Mouse (Mus musculus) liver, embryonic 13.5 days (tissue): ENCODE data around the gene Grhl1. TPM values are rescaled to one million over a fixed set of nuclear protein-coding genes. Genes with fewer than 3 reads are reported as not detected.

Source experiments
- ATAC-seq: fragments of 200-750 bp; cut with Nextera tagmentation; 2 replicates; pipeline ENCODE4 v1.8.0; 2017; ENCODE audit warnings: low read depth, mild to moderate bottlenecking, moderate number of reproducible peaks, moderate library complexity
- DNase-seq: peaks from one replicate; pipeline ENCODE4 v3.0.0; 2022
- H3K27ac ChIP-seq: fragments of 300-500 bp; sonication (generic); 2 replicates; pipeline ENCODE4 v1.5.1; 2015; ENCODE audit warnings: moderate library complexity, mild to moderate bottlenecking, inconsistent platforms
- H3K27me3 ChIP-seq: fragments of 300-500 bp; sonication (generic); 2 replicates; pipeline ENCODE4 v1.6.1; 2015; ENCODE audit warnings: mild to moderate bottlenecking, inconsistent platforms
- H3K36me3 ChIP-seq: fragments of 300-500 bp; sonication (generic); 2 replicates; pipeline ENCODE4 v1.6.1; 2015; ENCODE audit warnings: mild to moderate bottlenecking, inconsistent platforms
- H3K4me1 ChIP-seq: fragments of 300-500 bp; sonication (generic); replicated peaks from 2 replicates; pipeline ENCODE4 v1.6.1; 2015; ENCODE audit warnings: inconsistent platforms
- H3K4me2 ChIP-seq: fragments of 300-500 bp; sonication (generic); 2 replicates; pipeline ENCODE4 v1.6.1; 2015; ENCODE audit warnings: inconsistent platforms, mild to moderate bottlenecking, moderate library complexity
- H3K4me3 ChIP-seq: fragments of 300-500 bp; sonication (generic); replicated peaks from 2 replicates; pipeline ENCODE4 v1.5.1; 2015; ENCODE audit warnings: mild to moderate bottlenecking, inconsistent platforms
- H3K9ac ChIP-seq: fragments of 300-500 bp; sonication (generic); 2 replicates; pipeline ENCODE4 v1.6.1; 2015; ENCODE audit warnings: mild to moderate bottlenecking, inconsistent platforms
- H3K9me3 ChIP-seq: fragments of 300-500 bp; sonication (generic); replicated peaks from 2 replicates; pipeline ENCODE4 v1.6.1; 2016; ENCODE audit warnings: inconsistent platforms
- WGBS: fragments of 180-500 bp; shearing (Covaris S2); methylation state at CpG from one replicate; pipeline ENCODE4 v1.1.7; 2015; ENCODE audit not compliant: insufficient replicate concordance; 5-methylcytosine and 5-hydroxymethylcytosine counted together
- polyA plus RNA-seq: library from polyadenylated mRNA; unstranded; fragments of >200 nt; fragmentation: Nextera tagmentation; extraction: Ambion mirVana; gene quantifications from 2 replicates; pipeline ENCODE4 v1.2.1, GENCODE M21; 2015

Gene Grhl1
- polyA plus RNA-seq, 1 experiment from 2014 or later, result 0.54 TPM

GRCm38 (mm10) chr12:24645901-24646300 is 73.8 kb downstream of the Grhl1 start:
- Histone ChIP-seq H3K27me3 (no peaks in the 10 kb centered on the region), H3K4me1 (peaks cover 94% of the 10 kb centered on the region), H3K9ac (peak overlapping the region; percentile 50), H3K9me3 (no peaks in the 10 kb centered on the region), H3K27ac (peak overlapping the region; percentile 92), H3K4me3 (peak overlapping the region; percentile 33), H3K36me3 (no peaks in the 10 kb centered on the region), H3K4me2 (peak overlapping the region; percentile 65)
- peak; percentile 74 for ATAC-seq
- DNase-seq, result peak; percentile 53
- 15% methylated on average over 6 of the region's 6 CpGs for WGBS

GRCm38 (mm10) chr12:24648094-24648493 is 76.0 kb downstream of the Grhl1 start:
- Histone ChIP-seq H3K9ac (peak overlapping the region; percentile 31), H3K27me3 (no peaks in the 10 kb centered on the region), H3K27ac (peak overlapping the region; percentile 91), H3K36me3 (no peaks in the 10 kb centered on the region), H3K4me3 (no peak overlapping the region), H3K4me2 (no peak overlapping the region), H3K4me1 (peaks cover 90% of the 10 kb centered on the region), H3K9me3 (no peaks in the 10 kb centered on the region)
- DNase-seq (no peak), ATAC-seq (no peak)
- WGBS, result 63% methylated on average over 1 of the region's 1 CpGs

GRCm38 (mm10) chr12:24650415-24651062 is 78.5 kb downstream of the Grhl1 start:
- peak overlapping the region; percentile 94 for H3K4me3 ChIP-seq
- WGBS, result 8% methylated on average over 22 of the region's 22 CpGs

GRCm38 (mm10) chr12:24651063-24651557 is 79.0 kb downstream of the Grhl1 start, which contains the start of gene Klf11:
Gene Klf11, plus strand, starts transcription at chr12:24651274.
- under 1% methylated on average over 66 of the region's 68 CpGs for WGBS
- Histone ChIP-seq H3K4me1 (peaks cover 90% of the 10 kb centered on the region), H3K9me3 (no peaks in the 10 kb centered on the region), H3K4me3 (peak within 1 kb of the TSS; percentile 94), H3K4me2 (peak within 1 kb of the TSS; percentile 92), H3K27me3 (no peaks in the 10 kb centered on the region), H3K36me3 (peaks cover 28% of the 10 kb centered on the region), H3K27ac (peak within 1 kb of the TSS; percentile 98), H3K9ac (peak within 1 kb of the TSS; percentile 96)
- DNase-seq (peak; percentile 96), ATAC-seq (peak; percentile 79)

More at GRCm38 (mm10) chr12:24650415-24651062, 78.5 kb downstream of the Grhl1 start:
- Histone ChIP-seq H3K27ac (peak overlapping the region; percentile 91), H3K36me3 (peaks cover 23% of the 10 kb centered on the region), H3K4me1 (peaks cover 90% of the 10 kb centered on the region), H3K9me3 (no peaks in the 10 kb centered on the region), H3K4me2 (peak overlapping the region; percentile 92), H3K9ac (peak overlapping the region; percentile 83), H3K27me3 (no peaks in the 10 kb centered on the region)
- no peak for ATAC-seq
- DNase-seq, result no peak

- Histone ChIP-seq H3K27ac (peak overlapping the region; percentile 98), H3K9me3 (no peaks in the 10 kb centered on the region), H3K4me1 (peaks cover 92% of the 10 kb centered on the region), H3K9ac (peak overlapping the region; percentile 96), H3K4me3 (peak overlapping the region; percentile 94), H3K4me2 (peak overlapping the region; percentile 92), H3K36me3 (peaks cover 35% of the 10 kb centered on the region), H3K27me3 (no peaks in the 10 kb centered on the region)
- DNase-seq (peak; percentile 99), ATAC-seq (peak; percentile 87)
- WGBS, result under 1% methylated on average over 36 of the region's 36 CpGs
These were observed 79.7 kb downstream of the Grhl1 start for GRCm38 (mm10) chr12:24651642-24652342.

- DNase-seq, result no peak
- Histone ChIP-seq H3K9ac (peak overlapping the region; percentile 68; the same call in 1 of the 2 replicates), H3K4me2 (no peak overlapping the region), H3K4me1 (peaks cover 92% of the 10 kb centered on the region), H3K27me3 (no peaks in the 10 kb centered on the region), H3K36me3 (peaks cover 60% of the 10 kb centered on the region), H3K27ac (0 out of 2 replicates have a peak overlapping the region, but pooled peaks have one; percentile 8), H3K4me3 (no peak overlapping the region), H3K9me3 (no peaks in the 10 kb centered on the region)
- 87% methylated on average over 16 of the region's 16 CpGs for WGBS
- ATAC-seq, result no peak
These were observed 82.2 kb downstream of the Grhl1 start for GRCm38 (mm10) chr12:24654065-24654862.

- H3K9me3 ChIP-seq, result no peaks in the 10 kb centered on the region
- H3K36me3 ChIP-seq, result peaks cover 79% of the 10 kb centered on the region
- ATAC-seq, result no peak
- H3K27me3 ChIP-seq, result no peaks in the 10 kb centered on the region
- peak overlapping the region; percentile 10; the same call in 1 of the 2 replicates for H3K4me3 ChIP-seq
- H3K27ac ChIP-seq, result no peak overlapping the region
- no peak overlapping the region for H3K9ac ChIP-seq
- peaks cover 89% of the 10 kb centered on the region for H3K4me1 ChIP-seq
- peak overlapping the region; percentile 31 for H3K4me2 ChIP-seq
- DNase-seq, result no peak
- WGBS, result 82% methylated on average over 3 of the region's 3 CpGs
These were observed 84.4 kb downstream of the Grhl1 start for GRCm38 (mm10) chr12:24656436-24656835.

- H3K4me1 ChIP-seq, result peaks cover 67% of the 10 kb centered on the region
- no peaks in the 10 kb centered on the region for H3K27me3 ChIP-seq
- peaks cover 88% of the 10 kb centered on the region for H3K36me3 ChIP-seq
- 57% methylated on average over 4 of the region's 4 CpGs for WGBS
- peak overlapping the region; percentile 29; the same call in 1 of the 2 replicates for H3K4me2 ChIP-seq
- no peak overlapping the region for H3K4me3 ChIP-seq
- H3K9me3 ChIP-seq, result no peaks in the 10 kb centered on the region
- peak overlapping the region; percentile 19 for H3K9ac ChIP-seq
- ATAC-seq (peak; percentile 54; the same call in 1 of the 2 replicates), DNase-seq (no peak)
- H3K27ac ChIP-seq, result peak overlapping the region; percentile 31; the same call in 1 of the 2 replicates
These were observed 86.9 kb downstream of the Grhl1 start for GRCm38 (mm10) chr12:24658998-24659397.

- H3K9me3 ChIP-seq, result no peaks in the 10 kb centered on the region
- DNase-seq (no peak), ATAC-seq (no peak)
- H3K4me1 ChIP-seq, result peaks cover 58% of the 10 kb centered on the region
- 92% methylated on average over 9 of the region's 9 CpGs for WGBS
- H3K27me3 ChIP-seq, result no peaks in the 10 kb centered on the region
- H3K27ac ChIP-seq, result no peak overlapping the region
- no peak overlapping the region for H3K9ac ChIP-seq
- H3K4me2 ChIP-seq, result no peak overlapping the region
- H3K4me3 ChIP-seq, result no peak overlapping the region
- peaks cover 86% of the 10 kb centered on the region for H3K36me3 ChIP-seq
These were observed 87.8 kb downstream of the Grhl1 start for GRCm38 (mm10) chr12:24659923-24660322.

- Histone ChIP-seq H3K27ac (no peak overlapping the region), H3K4me1 (peaks cover 46% of the 10 kb centered on the region), H3K4me3 (no peak overlapping the region), H3K4me2 (no peak overlapping the region), H3K9ac (no peak overlapping the region), H3K27me3 (no peaks in the 10 kb centered on the region), H3K9me3 (no peaks in the 10 kb centered on the region), H3K36me3 (peaks cover 75% of the 10 kb centered on the region)
- no peak for ATAC-seq
- DNase-seq, result no peak
- WGBS, result 56% methylated on average over 4 of the region's 4 CpGs
These were observed 89.0 kb downstream of the Grhl1 start for GRCm38 (mm10) chr12:24661100-24661499.

- DNase-seq (no peak), ATAC-seq (no peak)
- H3K4me1 ChIP-seq, result peaks cover 36% of the 10 kb centered on the region
- no peak overlapping the region for H3K4me3 ChIP-seq
- H3K27me3 ChIP-seq, result no peaks in the 10 kb centered on the region
- 85% methylated on average over 5 of the region's 5 CpGs for WGBS
- H3K4me2 ChIP-seq, result no peak overlapping the region
- H3K36me3 ChIP-seq, result peaks cover 64% of the 10 kb centered on the region
- no peak overlapping the region for H3K27ac ChIP-seq
- H3K9ac ChIP-seq, result no peak overlapping the region
- H3K9me3 ChIP-seq, result no peaks in the 10 kb centered on the region
These were observed 90.0 kb downstream of the Grhl1 start for GRCm38 (mm10) chr12:24662131-24662530.
